Mouse (Mus musculus) T-cell, adult 66 days (primary cell): ENCODE results near the gene Ptpa. TPM values are rescaled to one million over a fixed set of nuclear protein-coding genes. Genes with fewer than 3 reads are reported as not detected.

Experiments
- total RNA-seq, 2 experiments: library from RNA; stranded (reverse); gene quantifications; 3 replicates in 1 of 2; 4 replicates in 1 of 2; pipeline ENCODE4 v1.2.4; 2023

The Ptpa gene
- total RNA-seq = 100 to 1,000 TPM in 1 of 2 experiments, 10 to 100 TPM in 1; 95.0 to 104 TPM

DNA sequence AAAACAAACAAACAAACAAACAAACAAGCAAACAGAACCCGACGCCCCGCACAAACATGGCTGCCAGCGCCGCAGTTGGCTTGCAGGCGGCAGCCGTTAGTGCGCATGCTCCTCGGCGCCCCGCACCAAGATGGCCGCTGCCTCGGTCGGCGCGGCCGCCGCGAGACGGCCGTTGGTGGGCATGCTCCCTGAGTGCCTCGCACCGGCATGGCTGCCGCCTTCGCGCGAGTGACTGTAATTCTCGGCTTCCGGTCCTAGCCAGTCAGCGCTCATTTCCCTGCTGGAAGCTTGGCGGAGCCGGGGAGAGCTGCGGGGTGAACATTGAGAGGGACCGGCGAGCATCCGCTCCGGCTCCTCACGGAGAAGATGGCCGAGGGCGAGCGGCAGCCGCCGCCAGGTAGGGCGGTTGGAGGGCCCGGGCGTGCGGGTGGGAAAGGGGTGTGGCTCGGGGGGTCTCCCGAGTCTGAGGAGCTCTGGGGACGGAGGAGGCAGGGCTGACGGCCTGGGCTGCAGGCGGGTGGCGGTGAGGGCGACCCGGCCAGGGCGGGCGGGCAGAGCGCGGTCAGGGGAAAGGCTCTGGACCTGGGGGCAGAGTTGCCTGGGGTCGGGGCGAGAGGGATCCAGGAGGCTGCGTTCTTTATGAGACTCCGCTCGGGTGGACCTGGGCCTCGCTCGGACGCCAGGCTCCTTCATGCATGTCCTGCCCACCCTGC lies at the start of gene Ptpa:
TSS of gene Ptpa (plus strand) at position 104 of the 713 bp plus-strand sequence.

DNA sequence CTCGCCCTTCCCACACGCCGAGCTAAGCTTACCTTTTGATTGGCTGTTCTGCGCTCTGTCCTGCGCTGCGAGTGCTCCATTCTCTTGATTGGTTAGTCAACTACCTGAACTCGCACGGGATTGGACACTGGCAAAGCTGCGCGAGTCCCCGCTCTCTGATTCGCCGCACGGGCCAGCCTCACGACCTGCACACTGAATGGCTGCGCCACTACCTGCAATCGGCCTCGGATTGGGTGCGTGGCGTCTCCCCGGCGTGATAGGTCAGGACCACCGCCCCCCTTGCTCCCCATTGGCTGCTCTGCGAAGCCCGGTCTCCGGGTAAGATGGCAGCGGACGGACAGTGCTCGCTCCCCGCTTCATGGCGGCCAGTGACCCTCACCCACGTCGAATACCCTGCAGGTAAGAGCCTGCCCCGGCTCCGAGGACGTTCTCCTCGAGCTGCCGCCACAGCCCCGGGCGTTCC lies 23.7 kb upstream of the Ptpa start, which contains the start of gene Dolpp1:
TSS of gene Dolpp1 (plus strand) at position 141 of the 463 bp plus-strand sequence.

DNA sequence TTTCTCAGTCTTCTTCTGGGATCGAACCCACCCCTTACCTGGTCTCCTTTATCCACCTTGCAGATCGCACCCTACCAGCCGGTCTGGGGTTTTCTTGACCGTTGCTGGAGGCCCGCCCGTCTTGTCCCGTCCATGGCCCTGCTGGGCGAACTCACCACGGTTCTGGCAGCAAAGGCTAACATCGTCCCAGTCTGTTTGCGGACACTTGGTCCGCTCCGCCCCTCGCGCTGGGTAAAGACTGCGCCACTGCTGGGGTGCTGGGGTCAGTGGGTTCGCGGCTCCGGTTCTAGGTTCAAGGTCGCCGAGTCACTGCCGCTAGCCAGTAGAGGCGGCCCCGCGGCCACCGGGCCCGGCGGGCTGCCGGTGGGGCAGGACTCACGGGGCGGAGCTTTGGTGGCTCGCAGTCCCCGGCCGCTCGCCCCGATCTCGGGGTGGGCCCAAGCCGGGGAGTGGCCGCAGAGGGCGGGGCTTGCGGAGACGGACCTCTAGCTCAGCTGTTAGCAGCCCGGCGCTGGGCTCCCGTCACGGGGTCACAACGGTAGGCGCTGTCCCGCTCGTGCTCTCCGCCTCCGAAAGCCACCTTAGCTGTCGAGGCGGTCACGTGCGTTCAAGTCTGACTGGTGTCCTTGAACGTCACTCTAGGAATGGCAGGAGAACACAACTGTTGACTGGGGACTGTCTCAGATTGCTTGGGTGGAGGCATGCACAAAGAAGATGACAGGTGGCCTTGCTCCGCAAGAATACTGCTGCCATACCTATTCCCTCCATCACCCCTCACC lies 493 bp upstream of the Ptpa start, which contains the start of gene Crat:
TSS of gene Crat (minus strand) at position 657 of the 779 bp plus-strand sequence.

DNA sequence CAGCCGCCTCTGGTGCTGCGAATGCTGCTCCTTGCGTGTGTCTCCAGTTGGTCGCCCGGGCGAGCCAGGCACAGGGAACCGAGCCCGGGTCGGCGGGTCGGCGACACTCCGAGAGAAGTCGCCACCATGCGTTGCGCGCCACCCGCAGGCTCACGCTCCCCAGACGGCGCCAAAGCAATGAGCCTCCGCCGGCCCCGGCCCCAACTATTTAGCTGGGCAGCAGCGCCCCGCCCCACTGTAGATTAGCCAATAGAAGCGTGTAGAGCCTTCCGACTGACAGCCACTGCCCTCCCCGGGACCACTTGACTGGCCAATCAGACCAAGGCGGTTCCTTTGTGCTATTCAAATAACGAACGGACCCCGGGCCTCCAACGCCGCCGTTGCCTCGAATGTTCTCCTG lies 58.2 kb downstream of the Ptpa start, which contains the start of gene Ier5l:
TSS of gene Ier5l (minus strand) at position 181 of the 400 bp plus-strand sequence.

Other genes with a start within 250 kb of the Ptpa start
- 10 to 100 TPM; 15.3 to 16.6 TPM for gene Endog, start 244.5 kb upstream of the Ptpa start, total RNA-seq
- gene Spout1, start 237.6 kb upstream of the Ptpa start, total RNA-seq = 10 to 100 TPM; 24.1 to 24.5 TPM
- gene Kyat1, start 210.2 kb upstream of the Ptpa start, total RNA-seq = 10 to 100 TPM; 12.4 to 15.4 TPM
- gene Lrrc8a, start 178.3 kb upstream of the Ptpa start, total RNA-seq = 10 to 100 TPM; 60.4 to 62.7 TPM
- gene Gm28035, start 175.5 kb upstream of the Ptpa start, total RNA-seq = 1 to 10 TPM; 7.0 to 8.3 TPM
- 10 to 100 TPM; 18.3 to 26.2 TPM for gene Phyhd1, start 149.8 kb upstream of the Ptpa start, total RNA-seq
- not detected for gene Gm28038, start 135.0 kb upstream of the Ptpa start, total RNA-seq
- 10 to 100 TPM in 1 of 2 experiments, 1 to 10 TPM in 1; 8.5 to 12.3 TPM for gene Dolk, start 129.7 kb upstream of the Ptpa start, total RNA-seq
- gene Nup188, start 129.6 kb upstream of the Ptpa start, total RNA-seq = 10 to 100 TPM; 56.2 to 60.7 TPM
- 10 to 100 TPM; 96.1 to 96.7 TPM for gene Sh3glb2, start 56.7 kb upstream of the Ptpa start, total RNA-seq
- 10 to 100 TPM; 18.8 to 21.7 TPM for gene Miga2, start 51.8 kb upstream of the Ptpa start, total RNA-seq
- gene Dolpp1, start 23.8 kb upstream of the Ptpa start, total RNA-seq = 10 to 100 TPM; 24.6 to 28.9 TPM
- 10 to 100 TPM in 1 of 2 experiments, 1 to 10 TPM in 1; 7.9 to 14.1 TPM for gene Crat, start 226 bp upstream of the Ptpa start, total RNA-seq
- under 1 TPM; 0.20 to 0.36 TPM for gene Ier5l, start 58.2 kb downstream of the Ptpa start, total RNA-seq
- gene Cstad, start 179.0 kb downstream of the Ptpa start, total RNA-seq = 1 to 10 TPM; 1.2 to 1.9 TPM